ENCODE assay signal across 16 mouse cellular contexts in genomic region chr16:5008076-5008475, GRCm38 (mm10). TPM values are rescaled to one million over a fixed set of nuclear protein-coding genes. Genes with fewer than 3 reads are reported as not detected.
A peak's percentile ranks its signal among the peaks of the same experiment; 100 is the strongest.
DNase-seq lines count a peak whose midpoint lies in the region; ATAC-seq and TF ChIP-seq lines count a peak whose summit lies in the region.
"Had no signal": no experiment of that assay in that cellular context is flagged by ENCODE, and none has a peak within 500 bp of the region (broad histone marks: within the 10 kb centered on the region; RNA-seq: fewer than 3 reads in every experiment).

No protein-coding gene starts in this region.

- peak overlapping the region; percentile 33 for H3K4me2 ChIP-seq in intestine, embryonic 14.5 days (ENCODE audit: low read length)
- 0 out of 2 replicates have a peak overlapping the region, but pooled peaks have one; percentile 40 for H3K4me2 ChIP-seq in kidney, embryonic 15.5 days
- H3K4me2 ChIP-seq in heart, embryonic 12.5 days = no peak overlapping the region
- H3K4me2 ChIP-seq: limb, embryonic 13.5 days had no signal

- 0 out of 2 replicates have a peak, but pooled peaks have one; percentile 23 for TF ChIP-seq POLR2A in small intestine, adult 2 months (IDR thresholded peaks at IDR 0.05; ENCODE audit: low read depth, low read length)

- 70% methylated on average over 12 of the region's 12 CpGs for WGBS in intestine, embryonic 14.5 days
- WGBS in kidney, embryonic 15.5 days = 85% methylated on average over 12 of the region's 12 CpGs
- WGBS in small intestine, adult 2 months = 38% methylated on average over 12 of the region's 12 CpGs
- 81% methylated on average over 12 of the region's 12 CpGs for WGBS in heart, embryonic 12.5 days

- H3K4me1 ChIP-seq in intestine, embryonic 14.5 days (replicated peaks; ENCODE audit: control insufficient read depth, insufficient read depth, low read length) = peaks cover 10% of the 10 kb centered on the region
- peaks cover 20% of the 10 kb centered on the region for H3K4me1 ChIP-seq in kidney, embryonic 15.5 days
- H3K4me1 ChIP-seq in small intestine, adult 2 months (ENCODE audit: control insufficient read depth, insufficient read depth, insufficient read length, low read length) = peaks cover 31% of the 10 kb centered on the region
- H3K4me1 ChIP-seq in heart, embryonic 12.5 days (replicated peaks) = peaks cover 26% of the 10 kb centered on the region

- H3K9me3 ChIP-seq in intestine, embryonic 14.5 days (ENCODE audit: control insufficient read depth, low read length) = no peaks in the 10 kb centered on the region
- H3K9me3 ChIP-seq in kidney, embryonic 15.5 days (replicated peaks) = no peaks in the 10 kb centered on the region
- no peaks in the 10 kb centered on the region for H3K9me3 ChIP-seq in heart, embryonic 12.5 days (replicated peaks)
- H3K9me3 ChIP-seq: limb, embryonic 13.5 days; megakaryocyte, embryonic 14.5 days had no signal

- no peak for ATAC-seq in intestine, embryonic 14.5 days (replicated peaks; ENCODE audit: low FRiP score, low TSS enrichment, low read depth)
- ATAC-seq in kidney, embryonic 15.5 days (replicated peaks; ENCODE audit: low FRiP score) = no peak
- ATAC-seq in heart, embryonic 12.5 days (ENCODE audit: insufficient number of reproducible peaks, low FRiP score) = no peak

- TF ChIP-seq CTCF in small intestine, adult 2 months (IDR thresholded peaks at IDR 0.05; ENCODE audit: extremely low read depth, insufficient read length, insufficient replicate concordance, low read depth, low read length) = no peak

- H3K27ac ChIP-seq in intestine, embryonic 14.5 days (ENCODE audit: low read depth) = no peak overlapping the region
- H3K27ac ChIP-seq in kidney, embryonic 15.5 days = no peak overlapping the region
- peak overlapping the region; percentile 89 for H3K27ac ChIP-seq in small intestine, adult 2 months (ENCODE audit: insufficient read depth, low read depth, low read length)
- H3K27ac ChIP-seq in heart, embryonic 12.5 days (ENCODE audit: poor library complexity, severe bottlenecking) = no peak overlapping the region
- H3K27ac ChIP-seq: hindbrain, postnatal 0 days; limb, embryonic 13.5 days had no signal

- peaks cover 11% of the 10 kb centered on the region; the same call in 1 of the 2 replicates for H3K36me3 ChIP-seq in intestine, embryonic 14.5 days (ENCODE audit: control insufficient read depth, insufficient read depth, low read length)
- H3K36me3 ChIP-seq in kidney, embryonic 15.5 days = peaks cover 6% of the 10 kb centered on the region
- peaks cover 10% of the 10 kb centered on the region for H3K36me3 ChIP-seq in small intestine, adult 2 months (ENCODE audit: control insufficient read depth, insufficient read depth, low read length)
- H3K36me3 ChIP-seq in heart, embryonic 12.5 days = peaks cover 14% of the 10 kb centered on the region

- DNase-seq in kidney, adult 11 months = peak; percentile 69
- no peak for DNase-seq in kidney, postnatal 4 days
- no peak for DNase-seq in intestine, embryonic 14.5 days (ENCODE audit: low spot score)
- no peak for DNase-seq in layer of hippocampus, postnatal 14 days (ENCODE audit: low spot score in 2 of 2)
- DNase-seq in urinary bladder, adult 2 months (ENCODE audit: low spot score) = no peak
- DNase-seq: right cerebral cortex, postnatal 25 days had no signal

- H3K4me3 ChIP-seq in intestine, embryonic 14.5 days (ENCODE audit: low read depth, low read length) = 0 out of 2 replicates have a peak overlapping the region, but pooled peaks have one; percentile 25
- H3K4me3 ChIP-seq in kidney, embryonic 15.5 days (replicated peaks) = no peak overlapping the region
- H3K4me3 ChIP-seq in small intestine, adult 2 months (ENCODE audit: low read depth, low read length) = peak overlapping the region; percentile 72
- no peak overlapping the region for H3K4me3 ChIP-seq in heart, embryonic 12.5 days
- H3K4me3 ChIP-seq: limb, embryonic 13.5 days; megakaryocyte, embryonic 14.5 days had no signal

- no peak overlapping the region for H3K9ac ChIP-seq in intestine, embryonic 14.5 days (ENCODE audit: low read length)
- no peak overlapping the region for H3K9ac ChIP-seq in kidney, embryonic 15.5 days
- no peak overlapping the region for H3K9ac ChIP-seq in heart, embryonic 12.5 days
- H3K9ac ChIP-seq: limb, embryonic 13.5 days had no signal

- H3K27me3 ChIP-seq in intestine, embryonic 14.5 days (replicated peaks; ENCODE audit: control insufficient read depth, insufficient read depth, low read length) = no peaks in the 10 kb centered on the region
- H3K27me3 ChIP-seq in kidney, embryonic 15.5 days = no peaks in the 10 kb centered on the region
- H3K27me3 ChIP-seq in small intestine, adult 2 months (ENCODE audit: control insufficient read depth, insufficient read depth, low read length) = no peaks in the 10 kb centered on the region
- H3K27me3 ChIP-seq in heart, embryonic 12.5 days (replicated peaks) = no peaks in the 10 kb centered on the region
- H3K27me3 ChIP-seq: CH12.LX; limb, embryonic 13.5 days; megakaryocyte, embryonic 14.5 days had no signal

RNA-seq across cellular contexts. Expression of gene Smim22, which starts 1.0 kb away (rescaled TPM):
- polyA plus RNA-seq in intestine, embryonic 14.5 days (2014; fragmentation: Nextera tagmentation; extraction: Ambion mirVana) = 42.6 and 57.4 TPM in 2 replicates
- 11.2 and 13.7 TPM in 2 replicates for polyA plus RNA-seq in kidney, embryonic 15.5 days (2015; fragmentation: Nextera tagmentation; extraction: Ambion mirVana)
- 173 and 472 TPM in 2 replicates for polyA plus RNA-seq in small intestine, adult 2 months (2012; rRNA removed)
- not detected for total RNA-seq in layer of hippocampus, postnatal 14 days (2021)
- polyA plus RNA-seq in urinary bladder, adult 2 months (2012; rRNA removed) = 72.4 and 92.6 TPM in 2 replicates
- 2.0 and 3.7 TPM in 2 replicates for polyA plus RNA-seq in heart, embryonic 12.5 days (2016; fragmentation: Nextera tagmentation; extraction: Ambion mirVana)
- total RNA-seq: CH12.LX; gastrocnemius, adult 8-10 months; hindbrain, postnatal 0 days had no signal

RNA-seq across cellular contexts. Expression of gene Rogdi, which starts 5.3 kb away (rescaled TPM):
- polyA plus RNA-seq in intestine, embryonic 14.5 days (2014; fragmentation: Nextera tagmentation; extraction: Ambion mirVana) = 57.0 and 59.3 TPM in 2 replicates
- polyA plus RNA-seq in kidney, embryonic 15.5 days (2015; fragmentation: Nextera tagmentation; extraction: Ambion mirVana) = 93.5 and 101 TPM in 2 replicates
- 41.3 and 68.4 TPM in 2 replicates for polyA plus RNA-seq in small intestine, adult 2 months (2012; rRNA removed)
- 100 to 1,000 TPM; 280 to 286 TPM for total RNA-seq in layer of hippocampus, postnatal 14 days (2021)
- 59.9 and 64.7 TPM in 2 replicates for polyA plus RNA-seq in urinary bladder, adult 2 months (2012; rRNA removed)
- 44.1 and 48.3 TPM in 2 replicates for polyA plus RNA-seq in heart, embryonic 12.5 days (2016; fragmentation: Nextera tagmentation; extraction: Ambion mirVana)

RNA-seq across cellular contexts. Expression of gene Sept12, which starts 10.4 kb away (rescaled TPM):
- 0.24 TPM in 1 of 2 replicates, not detected in the other for polyA plus RNA-seq in intestine, embryonic 14.5 days (2014; fragmentation: Nextera tagmentation; extraction: Ambion mirVana)
- polyA plus RNA-seq in kidney, embryonic 15.5 days (2015; fragmentation: Nextera tagmentation; extraction: Ambion mirVana) = not detected in 2 replicates
- polyA plus RNA-seq in small intestine, adult 2 months (2012; rRNA removed) = 0.15 TPM in 1 of 2 replicates, not detected in the other
- not detected for total RNA-seq in layer of hippocampus, postnatal 14 days (2021)
- polyA plus RNA-seq in urinary bladder, adult 2 months (2012; rRNA removed) = 0.19 and 0.21 TPM in 2 replicates
- polyA plus RNA-seq in heart, embryonic 12.5 days (2016; fragmentation: Nextera tagmentation; extraction: Ambion mirVana) = not detected in 2 replicates
- total RNA-seq: gastrocnemius, adult 8-10 months; hindbrain, postnatal 0 days had no signal
- polyA plus RNA-seq: brain, embryonic 14.5 days; heart, embryonic 16.5 days; hindbrain, postnatal 0 days; limb, embryonic 13.5 days had no signal

RNA-seq across cellular contexts. Expression of gene Glyr1, which starts 41.6 kb away (rescaled TPM):
- polyA plus RNA-seq in intestine, embryonic 14.5 days (2014; fragmentation: Nextera tagmentation; extraction: Ambion mirVana) = 93.9 and 101 TPM in 2 replicates
- polyA plus RNA-seq in kidney, embryonic 15.5 days (2015; fragmentation: Nextera tagmentation; extraction: Ambion mirVana) = 162 and 164 TPM in 2 replicates
- 21.2 and 39.0 TPM in 2 replicates for polyA plus RNA-seq in small intestine, adult 2 months (2012; rRNA removed)
- total RNA-seq in layer of hippocampus, postnatal 14 days (2021) = 100 to 1,000 TPM; 132 to 134 TPM
- polyA plus RNA-seq in urinary bladder, adult 2 months (2012; rRNA removed) = 79.8 and 84.7 TPM in 2 replicates
- polyA plus RNA-seq in heart, embryonic 12.5 days (2016; fragmentation: Nextera tagmentation; extraction: Ambion mirVana) = 111 and 114 TPM in 2 replicates

RNA-seq across cellular contexts. Expression of gene Ubn1, which starts 41.8 kb away (rescaled TPM):
- polyA plus RNA-seq in intestine, embryonic 14.5 days (2014; fragmentation: Nextera tagmentation; extraction: Ambion mirVana) = 22.4 and 22.6 TPM in 2 replicates
- polyA plus RNA-seq in kidney, embryonic 15.5 days (2015; fragmentation: Nextera tagmentation; extraction: Ambion mirVana) = 18.5 and 19.9 TPM in 2 replicates
- 14.8 and 25.8 TPM in 2 replicates for polyA plus RNA-seq in small intestine, adult 2 months (2012; rRNA removed)
- total RNA-seq in layer of hippocampus, postnatal 14 days (2021) = 10 to 100 TPM; 40.1 to 40.6 TPM
- 32.5 and 33.1 TPM in 2 replicates for polyA plus RNA-seq in urinary bladder, adult 2 months (2012; rRNA removed)
- 16.3 and 16.7 TPM in 2 replicates for polyA plus RNA-seq in heart, embryonic 12.5 days (2016; fragmentation: Nextera tagmentation; extraction: Ambion mirVana)

Comparison
In these comparisons a context has a peak if more than half of its experiments do, and no peak if none do; other contexts are left out.
1. H3K4me3 ChIP-seq: peak in intestine, embryonic 14.5 days (single experiment) and small intestine, adult 2 months (single experiment); none in kidney, embryonic 15.5 days (single experiment) and heart, embryonic 12.5 days (single experiment).